Mouse (Mus musculus): ENCODE data around the gene Eml4.

DNA sequence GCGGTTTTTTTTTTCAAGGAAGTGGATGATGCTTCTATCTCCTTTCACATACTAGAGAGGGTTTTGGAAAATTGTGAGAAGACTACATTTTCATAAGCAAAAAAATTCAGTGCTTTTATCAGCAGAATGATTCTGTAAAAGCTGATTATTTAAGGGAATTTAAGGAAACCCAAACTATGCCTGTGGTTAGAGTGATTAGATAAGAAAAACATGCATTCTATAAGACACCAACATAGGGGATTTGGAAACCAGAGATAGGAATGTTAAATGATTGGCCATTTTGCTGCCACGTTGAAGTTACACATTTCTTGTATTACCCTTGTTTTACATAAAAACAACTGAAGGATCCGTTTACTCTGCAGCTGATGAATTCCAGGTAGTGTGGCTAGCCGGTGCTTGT, 2.7 kb downstream of the Eml4 start:
- TF ChIP-seq ZKSCAN1 (IDR thresholded peaks at IDR 0.05; ENCODE audit: borderline replicate concordance, low read depth, low read length) (no peak), MYC (IDR thresholded peaks at IDR 0.05; ENCODE audit: low read depth, low read length) (no peak), POLR2AphosphoS2 (IDR thresholded peaks at IDR 0.05; ENCODE audit: low read depth, low read length) (no peak), POLR2A (IDR thresholded peaks at IDR 0.05; ENCODE audit: low read depth, low read length) (no peak), TCF12 (IDR thresholded peaks at IDR 0.05; ENCODE audit: low read depth, low read length) (no peak), MAFK (IDR thresholded peaks at IDR 0.05; ENCODE audit: insufficient replicate concordance, low read length) (no peak), RAD21 (IDR thresholded peaks at IDR 0.05; ENCODE audit: low read depth, low read length) (no peak), CTCF (conservative IDR thresholded peaks at IDR 0.05 in 1 of 2, IDR thresholded peaks at IDR 0.05 in 1 of 2; ENCODE audit: low read depth in 2 of 2, low read length in 2 of 2) (no peak), PAX5 (IDR thresholded peaks at IDR 0.05; ENCODE audit: low read length) (no peak), KAT2A (IDR thresholded peaks at IDR 0.05; ENCODE audit: insufficient replicate concordance, low read length) (no peak), CHD2 (IDR thresholded peaks at IDR 0.05; ENCODE audit: low read length) (no peak), SMC3 (IDR thresholded peaks at IDR 0.05; ENCODE audit: low read depth, low read length) (no peak), ZNF384 (IDR thresholded peaks at IDR 0.05; ENCODE audit: low read depth, low read length) (no peak), EP300 (IDR thresholded peaks at IDR 0.05; ENCODE audit: low read length) (no peak)
